Mouse (Mus musculus) CH12F3 (cell line): ENCODE measurements around the gene B4galt2.

ENCODE experiments used
- in situ Hi-C: fragments of 300-500 bp; cut with MboI; formaldehyde crosslinking; loops from 2 replicates; pipeline ENCODE4 v1.14.3; 2020; ENCODE audit warnings: low sequenced_read_pairs

Gene B4galt2

DNA sequence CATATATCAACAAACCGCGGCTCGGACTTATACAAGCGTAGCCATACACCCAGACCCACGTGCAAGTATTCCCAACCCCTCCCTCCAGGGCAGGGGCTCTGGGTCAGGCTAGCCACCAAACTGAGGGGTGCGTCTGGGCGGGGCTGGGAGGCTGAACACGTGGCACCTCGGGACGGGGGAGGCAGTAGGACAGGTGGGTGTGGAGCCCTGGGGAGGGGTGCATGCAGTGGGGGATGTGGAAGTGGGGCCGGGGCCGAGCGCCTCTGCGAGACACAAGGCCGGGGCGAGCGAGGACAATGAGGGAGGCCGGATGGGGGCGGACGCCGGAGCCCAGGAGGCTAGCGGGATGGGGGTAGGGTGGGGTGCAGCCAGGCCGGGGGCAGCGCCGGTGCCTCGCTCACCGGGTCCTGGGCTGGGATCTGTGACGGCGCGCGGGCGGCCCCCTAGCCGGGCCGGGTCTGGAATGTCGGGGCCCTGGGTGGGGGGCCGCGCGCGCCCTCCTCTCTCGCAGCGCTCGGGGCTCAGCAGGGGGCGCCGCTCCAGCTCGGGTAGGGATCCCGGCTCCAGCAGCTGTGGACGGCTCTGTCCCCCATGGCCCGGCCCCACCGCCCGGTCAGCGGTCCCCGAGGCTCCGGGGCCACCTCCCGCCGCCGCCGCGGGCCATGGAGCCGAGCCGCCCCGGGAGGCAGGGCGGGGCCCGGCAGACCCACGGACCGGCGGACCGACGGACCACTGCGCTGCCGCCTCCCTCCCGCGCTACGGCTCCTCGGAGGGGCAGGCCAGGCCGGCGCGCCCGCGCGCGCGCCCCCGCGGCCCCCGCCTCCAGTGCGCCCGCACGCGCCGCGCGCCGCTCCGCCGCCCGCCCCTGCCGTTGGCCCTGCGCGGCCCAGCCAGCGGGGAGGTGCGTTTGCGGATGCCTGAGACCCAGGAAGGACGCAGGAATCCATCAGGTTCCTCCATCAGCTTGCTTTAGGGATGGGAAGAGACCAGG, at the start of gene B4galt2:
Gene B4galt2 (minus strand): TSS at position 787 of the 991 bp plus-strand sequence.
- in situ Hi-C loops = no loop called here

- in situ Hi-C loops = loop anchor here (5.0 to 25.0 kb wide), 2 partner anchors 153 to 358 kb away; partner anchors contain the start of gene Ptprf
Observed at GRCm38 (mm10) chr4:117929391-117929881, 46.1 kb upstream of the B4galt2 start, which contains the start of gene Artn. TSS of gene Artn (minus strand) at chr4:117929763.

DNA sequence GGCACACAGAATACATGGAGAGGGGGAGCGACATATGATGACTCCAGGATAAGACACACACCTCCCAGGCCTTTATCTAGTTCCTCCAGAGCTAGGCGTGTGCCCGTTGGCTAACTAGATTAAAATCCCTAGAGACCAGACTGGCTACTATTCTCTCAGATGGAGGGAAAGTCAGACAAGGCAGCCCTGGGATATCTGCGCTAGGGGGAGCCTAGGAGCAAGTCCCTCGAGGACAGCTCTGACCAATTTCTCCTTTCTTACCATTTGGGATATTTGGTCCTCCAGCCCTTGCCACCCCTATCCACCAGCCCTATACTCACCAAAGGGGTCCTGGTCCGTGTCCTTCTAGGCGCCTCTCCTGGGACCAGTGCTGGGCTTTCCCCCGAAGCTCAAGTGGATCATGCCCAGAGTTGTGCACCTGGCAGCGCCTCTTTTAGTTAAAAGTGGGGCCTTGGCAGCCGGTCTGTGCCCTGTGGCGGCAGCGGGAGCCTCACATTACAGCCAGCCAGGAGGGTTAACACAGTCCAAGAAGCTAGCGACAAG, 45.5 kb upstream of the B4galt2 start:
- in situ Hi-C loops = loop anchor here (5.0 to 25.0 kb wide), 2 partner anchors 154 to 359 kb away; partner anchors contain the start of gene Ptprf

- in situ Hi-C loops = loop anchor here (5.0 to 25.0 kb wide), 2 partner anchors 154 to 359 kb away; partner anchors contain the start of gene Ptprf
Observed at GRCm38 (mm10) chr4:117928234-117928633, 44.9 kb upstream of the B4galt2 start.

- in situ Hi-C loops = loop anchor here (5.0 to 25.0 kb wide), 2 partner anchors 155 to 360 kb away; partner anchors contain the start of gene Ptprf
Observed at GRCm38 (mm10) chr4:117926545-117927482, 43.5 kb upstream of the B4galt2 start.

DNA sequence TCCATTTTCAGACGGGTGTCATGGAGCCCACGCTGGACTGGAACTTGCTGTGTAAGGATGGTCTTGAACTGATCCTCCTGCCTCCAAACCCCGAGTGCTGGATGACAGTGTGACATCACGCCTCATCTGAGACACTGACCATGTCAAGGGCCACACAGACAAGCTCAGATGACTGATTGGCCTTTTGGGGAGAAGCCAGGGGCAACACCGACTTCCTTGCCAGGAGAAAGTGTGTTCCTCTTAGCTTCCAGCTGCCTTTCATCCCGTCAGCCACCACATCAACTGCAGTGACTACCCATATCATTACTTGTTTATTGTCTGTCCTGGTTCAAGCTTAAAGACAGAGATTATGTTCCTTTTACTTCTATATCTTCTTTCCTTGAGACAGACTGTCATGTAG, 41.6 kb upstream of the B4galt2 start:
- in situ Hi-C loops = loop anchor here (5.0 to 25.0 kb wide), 2 partner anchors 157 to 362 kb away; partner anchors contain the start of gene Ptprf

DNA sequence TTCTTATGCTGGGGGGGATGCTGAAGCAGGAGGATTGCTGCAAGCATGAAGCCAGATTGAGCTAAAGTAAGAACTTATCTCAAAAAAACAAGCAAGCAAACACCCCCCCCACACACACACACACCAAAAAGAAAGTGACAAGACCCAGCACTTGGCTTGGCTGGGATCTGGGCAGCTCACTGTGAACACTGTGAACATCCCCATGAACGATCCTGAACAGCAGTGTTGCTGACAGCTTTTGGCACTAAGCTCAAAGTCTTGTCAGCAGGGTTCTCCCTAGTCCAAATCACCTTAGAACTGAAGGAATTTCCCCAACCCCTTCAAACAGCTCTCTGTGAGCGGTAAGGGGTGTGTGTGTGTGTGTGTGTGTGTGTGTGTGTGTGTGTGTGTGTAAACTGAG, 40.2 kb upstream of the B4galt2 start:
- in situ Hi-C loops = no loop called here

DNA sequence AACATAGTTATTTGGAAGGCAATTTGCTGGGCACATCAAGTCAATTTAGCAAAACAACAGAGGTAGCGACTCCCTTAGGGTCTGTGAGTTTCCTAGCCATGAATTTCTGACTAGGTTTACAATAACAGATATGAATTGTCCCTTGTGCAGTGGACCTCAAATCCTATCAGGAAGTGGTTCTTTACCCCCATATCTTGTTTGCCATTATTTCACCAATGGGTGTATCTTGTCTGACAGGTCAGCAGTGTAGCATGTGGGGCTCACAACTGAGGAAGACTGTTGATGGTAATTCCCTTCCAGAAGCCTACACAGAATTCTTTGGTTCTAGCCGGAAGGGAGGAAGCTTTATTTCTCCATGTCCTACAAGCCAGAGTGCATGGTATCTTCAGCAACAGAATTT, 38.1 kb upstream of the B4galt2 start:
- in situ Hi-C loops = no loop called here

DNA sequence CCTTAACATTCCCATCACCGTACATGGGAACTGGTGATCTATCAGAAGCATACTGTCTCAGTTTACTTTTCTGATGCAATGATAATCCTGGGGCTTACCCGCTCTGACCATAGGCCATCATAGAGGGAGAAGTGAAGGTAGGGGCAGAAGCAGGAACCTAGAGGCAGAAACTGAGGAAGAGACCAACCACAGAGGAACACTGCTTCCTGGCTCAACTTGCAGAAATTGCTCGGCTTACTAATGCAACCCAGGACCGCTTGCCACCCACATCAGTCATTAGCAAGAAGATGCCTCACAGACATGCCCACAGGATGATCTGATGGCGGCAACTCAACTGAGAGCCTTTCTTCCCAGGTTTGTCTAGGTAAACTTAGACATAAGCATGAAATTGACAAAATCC, 35.5 kb upstream of the B4galt2 start:
- in situ Hi-C loops = no loop called here

DNA sequence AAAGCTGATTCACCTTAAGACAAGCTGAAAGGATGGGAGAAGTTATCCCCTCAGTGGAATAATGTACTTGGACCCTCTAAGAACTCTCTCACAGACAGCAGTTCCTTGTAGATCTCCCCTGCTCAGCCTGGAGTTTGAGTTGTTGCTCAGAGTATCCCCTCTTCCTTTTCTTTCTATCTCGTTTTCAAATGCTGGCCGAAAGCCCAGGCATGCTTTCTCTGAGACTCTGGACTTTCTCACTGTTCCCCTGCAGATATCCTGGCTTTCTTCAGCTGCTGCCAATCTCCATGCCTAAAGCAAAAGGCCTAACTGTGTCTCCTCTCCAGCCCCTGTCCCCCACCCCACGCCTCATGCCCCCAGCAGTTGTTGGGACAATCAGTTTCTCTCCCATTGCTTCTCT, 35.0 kb upstream of the B4galt2 start:
- in situ Hi-C loops = no loop called here

- in situ Hi-C loops = no loop called here
Observed at GRCm38 (mm10) chr4:117917847-117918246, 34.6 kb upstream of the B4galt2 start.

DNA sequence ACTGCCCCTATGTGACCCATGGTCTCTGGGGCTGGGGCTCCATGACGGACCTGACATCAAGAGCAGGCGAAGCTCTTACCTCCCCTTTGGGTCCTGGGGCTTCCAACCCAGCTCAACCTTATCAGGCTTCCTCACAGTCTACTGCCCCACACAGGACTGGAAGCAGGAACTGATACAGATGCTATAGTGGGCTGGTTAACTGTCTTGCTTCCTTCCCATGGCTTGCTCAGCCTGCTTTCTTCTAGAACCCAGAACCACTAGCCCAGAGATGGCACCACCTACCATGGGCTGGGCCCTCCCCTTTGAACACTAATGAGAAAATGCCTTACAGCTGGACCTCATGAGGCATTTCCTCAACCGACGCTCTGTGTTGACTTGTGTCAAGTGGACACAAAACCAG, 34.1 kb upstream of the B4galt2 start:
- in situ Hi-C loops = no loop called here

DNA sequence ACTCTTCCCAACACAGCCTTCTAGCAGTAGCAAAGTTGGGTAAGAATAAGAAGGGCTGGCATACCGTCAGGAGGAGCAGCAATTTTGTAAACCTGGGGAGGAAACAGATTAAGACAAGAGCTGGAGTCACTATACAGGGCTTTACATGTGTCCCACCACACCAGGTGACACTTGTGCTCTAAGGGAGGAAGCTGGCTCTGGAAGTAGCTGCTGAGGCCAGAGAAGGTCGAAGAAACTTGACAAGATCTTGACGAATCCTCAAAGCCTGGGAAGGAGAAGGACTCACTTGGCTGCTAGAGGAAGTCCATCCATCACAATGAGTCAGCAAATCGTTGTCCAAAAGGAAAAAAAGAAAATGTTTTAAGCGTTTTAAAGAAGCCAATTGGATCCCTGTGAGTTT, 33.1 kb upstream of the B4galt2 start:
- in situ Hi-C loops = no loop called here

DNA sequence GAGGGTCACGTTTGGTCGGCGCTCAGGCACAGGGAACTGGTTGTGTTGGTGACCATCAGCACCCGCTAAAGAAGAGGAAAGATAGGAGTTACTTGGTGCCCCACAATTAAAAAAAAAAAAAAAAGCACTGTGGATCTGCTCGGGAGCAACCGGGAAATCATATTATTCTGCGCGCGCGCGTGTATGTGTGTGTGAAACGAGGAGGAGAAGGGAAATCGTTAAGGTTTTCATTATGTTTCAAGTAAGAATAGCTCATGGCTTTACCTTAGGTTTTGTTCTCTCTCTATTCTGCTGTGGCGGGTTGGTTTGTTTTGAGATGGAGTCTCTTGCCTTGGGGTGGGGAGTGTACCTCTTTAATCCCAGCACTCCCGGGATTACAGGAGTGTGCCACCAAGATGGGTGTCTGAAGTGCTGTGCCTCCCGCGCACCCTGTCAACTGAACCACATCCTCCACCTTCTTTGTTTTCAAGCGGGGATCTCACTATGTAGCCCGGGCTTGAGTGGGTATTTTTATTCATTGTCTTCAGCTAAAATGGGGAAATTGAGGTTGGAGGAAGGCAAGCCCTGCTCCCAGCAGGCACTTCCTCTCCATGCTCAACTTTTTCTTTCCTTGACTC, 32.3 kb upstream of the B4galt2 start:
- in situ Hi-C loops = no loop called here

DNA sequence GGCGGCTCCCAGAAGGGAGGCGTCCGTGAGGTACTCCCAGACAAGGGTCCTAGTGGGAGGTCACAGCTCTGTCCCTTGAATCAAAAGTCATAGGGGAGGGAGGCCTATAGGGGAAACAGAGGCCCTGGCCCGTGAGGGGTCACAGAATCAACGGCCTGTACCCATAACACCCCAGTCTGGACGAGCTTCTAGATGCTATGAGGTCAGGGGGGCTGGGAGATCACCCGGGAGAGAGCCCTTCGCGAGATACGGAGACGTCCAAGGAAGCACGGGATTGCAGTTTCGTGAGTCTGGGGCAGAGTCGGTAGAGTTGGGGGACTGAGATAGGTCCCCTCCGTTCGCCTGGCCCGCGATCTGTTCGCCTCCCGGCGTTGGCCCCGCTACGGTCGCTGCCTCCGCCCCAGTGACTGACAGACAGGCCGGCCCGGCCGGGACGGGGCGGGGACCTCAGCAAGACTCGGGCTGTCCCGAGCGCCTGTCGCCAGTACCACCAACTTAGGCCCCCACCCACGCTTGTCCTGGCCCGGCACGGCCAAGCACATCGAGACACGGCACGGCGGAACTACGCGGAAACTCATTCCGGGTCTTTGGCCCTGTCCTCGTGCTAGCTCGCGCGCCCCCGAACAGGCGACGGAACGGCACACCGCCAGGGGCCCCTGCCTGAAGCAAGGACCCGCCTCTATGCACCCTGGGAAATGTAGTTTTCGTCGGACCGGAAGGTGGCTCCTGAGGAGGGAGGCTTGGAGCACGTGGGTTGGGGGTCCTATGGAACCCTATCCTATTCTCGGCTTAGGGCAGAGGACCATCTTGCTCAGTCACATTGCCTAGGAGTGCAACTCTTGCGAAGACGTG, 31.5 kb upstream of the B4galt2 start, which contains the start of gene Ipo13:
Gene Ipo13 (minus strand): TSS at position 409 of the 852 bp plus-strand sequence.
- in situ Hi-C loops = no loop called here

DNA sequence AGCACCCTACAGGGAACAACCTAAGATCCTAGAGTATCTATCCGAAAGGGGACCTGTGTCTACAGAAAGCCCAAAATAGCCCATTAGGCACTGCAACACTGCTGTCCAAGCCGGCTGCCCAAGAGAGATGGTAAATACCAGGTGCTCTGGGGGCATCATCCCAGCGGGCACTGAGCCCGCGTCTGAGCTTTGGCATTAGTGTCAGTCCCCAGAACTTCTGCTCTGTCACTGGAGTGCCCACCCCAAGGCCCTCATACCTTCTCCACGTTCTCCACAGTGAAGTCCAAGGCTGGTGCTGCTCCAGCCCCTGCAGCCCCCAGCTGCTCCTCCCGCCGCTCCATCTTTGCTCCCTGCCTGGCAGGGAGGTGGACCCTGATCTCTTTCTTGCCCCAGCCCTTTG, 30.7 kb upstream of the B4galt2 start:
- in situ Hi-C loops = no loop called here

- in situ Hi-C loops = no loop called here
Observed at GRCm38 (mm10) chr4:117913421-117913820, 30.1 kb upstream of the B4galt2 start.

GRCm38 (mm10) chr4:117912685-117913273, 29.5 kb upstream of the B4galt2 start:
- in situ Hi-C loops = no loop called here
